Mouse (Mus musculus): ENCODE data around the gene Ppm1n. TPM values are rescaled to one million over a fixed set of nuclear protein-coding genes. Genes with fewer than 3 reads are reported as not detected.

Gene Ppm1n
- total RNA-seq, 2 experiments from 2014 or later: not detected

DNA sequence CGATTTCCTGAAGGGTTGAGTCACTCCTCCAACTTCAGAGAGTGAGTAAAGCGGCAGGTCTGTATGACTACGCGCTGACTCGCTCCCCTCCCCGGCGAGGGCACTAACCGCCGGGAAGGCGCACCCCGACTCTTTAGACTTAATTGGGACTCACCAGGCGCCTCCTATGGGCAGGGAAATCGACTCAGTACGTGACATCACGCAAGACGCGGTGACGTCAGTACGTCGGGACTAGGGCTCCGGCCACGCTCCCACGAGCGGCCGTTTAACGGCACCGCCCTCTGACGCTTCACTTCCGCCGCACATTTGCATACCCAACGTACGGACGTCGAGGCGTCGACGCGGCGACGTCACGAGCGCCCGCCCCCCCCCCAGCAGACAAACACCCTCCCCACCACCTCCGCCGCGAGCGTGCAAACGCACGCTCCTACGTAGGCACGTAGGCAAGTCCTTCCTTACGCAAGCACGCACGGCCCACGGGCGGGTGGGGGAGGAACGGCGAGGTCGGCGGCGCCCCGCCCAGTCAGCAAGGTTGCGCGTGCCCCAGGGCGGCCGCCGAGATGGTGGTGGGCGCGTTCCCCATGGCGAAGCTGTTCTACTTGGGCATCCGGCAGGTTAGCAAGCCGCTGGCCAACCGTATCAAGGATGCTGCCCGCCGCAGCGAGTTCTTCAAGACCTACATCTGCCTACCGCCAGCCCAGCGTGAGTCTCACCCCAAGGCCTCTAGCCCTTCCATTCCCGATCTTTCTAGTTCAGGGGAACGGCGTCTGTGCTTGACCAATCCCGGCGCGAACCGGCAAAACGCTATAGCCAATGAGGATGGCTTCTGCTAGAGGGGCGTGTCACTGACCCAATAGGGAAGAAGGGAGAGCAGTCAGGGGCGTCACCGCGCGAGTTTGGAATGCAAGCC is 51.7 kb downstream of the Ppm1n start, which contains the start of gene Opa3:
Gene Opa3, plus strand, starts transcription at position 452 of the 910 bp plus-strand sequence.
- ATAC-seq (replicated peaks; ENCODE audit: poor library complexity, severe bottlenecking): peak; percentile 76

- ATAC-seq (replicated peaks; ENCODE audit: poor library complexity, severe bottlenecking): 0 out of 2 replicates have a peak, but pooled peaks have one; percentile 0
These were observed 52.8 kb downstream of the Ppm1n start for GRCm38 (mm10) chr7:19226817-19227797.

Other genes starting within 250 kb of the Ppm1n start
- not detected in 2 replicates for gene Rsph6a, start 225.4 kb downstream of the Ppm1n start, total RNA-seq (2014; fragmentation: Nextera tagmentation)
- not detected in 2 replicates for gene Rsph6a, start 225.4 kb downstream of the Ppm1n start, total RNA-seq (2017)
- 2.2 and 4.9 TPM in 2 replicates for gene Dmwd, start 203.8 kb downstream of the Ppm1n start, total RNA-seq (2014; fragmentation: Nextera tagmentation)
- 0.99 and 3.4 TPM in 2 replicates for gene Dmwd, start 203.8 kb downstream of the Ppm1n start, total RNA-seq (2017)
- 0.32 TPM in 1 of 2 replicates, not detected in the other for gene Dmpk, start 196.2 kb downstream of the Ppm1n start, total RNA-seq (2014; fragmentation: Nextera tagmentation)
- gene Dmpk, start 196.2 kb downstream of the Ppm1n start, total RNA-seq (2017): 1.0 TPM in 1 of 2 replicates, not detected in the other
- 4.0 and 8.1 TPM in 2 replicates for gene Six5, start 185.5 kb downstream of the Ppm1n start, total RNA-seq (2014; fragmentation: Nextera tagmentation)
- 1.6 and 2.7 TPM in 2 replicates for gene Six5, start 185.5 kb downstream of the Ppm1n start, total RNA-seq (2017)
- gene Gm4969, start 161.7 kb downstream of the Ppm1n start, total RNA-seq (2014; fragmentation: Nextera tagmentation): 0.71 TPM in 1 of 2 replicates, not detected in the other
- 0.05 TPM in 1 of 2 replicates, not detected in the other for gene Gm4969, start 161.7 kb downstream of the Ppm1n start, total RNA-seq (2017)
- 3.1 and 4.9 TPM in 2 replicates for gene Fbxo46, start 160.2 kb downstream of the Ppm1n start, total RNA-seq (2014; fragmentation: Nextera tagmentation)
- gene Fbxo46, start 160.2 kb downstream of the Ppm1n start, total RNA-seq (2017): 4.7 and 5.4 TPM in 2 replicates
- gene Qpctl, start 130.8 kb downstream of the Ppm1n start, total RNA-seq (2014; fragmentation: Nextera tagmentation): 4.2 and 12.0 TPM in 2 replicates
- gene Qpctl, start 130.8 kb downstream of the Ppm1n start, total RNA-seq (2017): 4.9 and 5.0 TPM in 2 replicates
- 91.5 and 121 TPM in 2 replicates for gene Snrpd2, start 130.3 kb downstream of the Ppm1n start, total RNA-seq (2014; fragmentation: Nextera tagmentation)
- gene Snrpd2, start 130.3 kb downstream of the Ppm1n start, total RNA-seq (2017): 83.2 and 158 TPM in 2 replicates
- gene Gipr, start 113.9 kb downstream of the Ppm1n start, total RNA-seq (2014; fragmentation: Nextera tagmentation): not detected in 2 replicates
- gene Gipr, start 113.9 kb downstream of the Ppm1n start, total RNA-seq (2017): 0.26 TPM in 1 of 2 replicates, not detected in the other
- 4.1 and 18.1 TPM in 2 replicates for gene Eml2, start 103.6 kb downstream of the Ppm1n start, total RNA-seq (2014; fragmentation: Nextera tagmentation)
- 10.4 and 22.7 TPM in 2 replicates for gene Eml2, start 103.6 kb downstream of the Ppm1n start, total RNA-seq (2017)
- not detected in 2 replicates for gene Gpr4, start 67.5 kb downstream of the Ppm1n start, total RNA-seq (2014; fragmentation: Nextera tagmentation)
- gene Gpr4, start 67.5 kb downstream of the Ppm1n start, total RNA-seq (2017): not detected in 2 replicates
- gene Opa3, start 51.7 kb downstream of the Ppm1n start, total RNA-seq (2014; fragmentation: Nextera tagmentation): 20.7 and 35.1 TPM in 2 replicates
- 14.6 and 18.3 TPM in 2 replicates for gene Opa3, start 51.7 kb downstream of the Ppm1n start, total RNA-seq (2017)
- 60.7 and 70.5 TPM in 2 replicates for gene Vasp, start 8.2 kb downstream of the Ppm1n start, total RNA-seq (2014; fragmentation: Nextera tagmentation)
- 52.8 and 63.3 TPM in 2 replicates for gene Vasp, start 8.2 kb downstream of the Ppm1n start, total RNA-seq (2017)
- gene Rtn2, start 2.6 kb upstream of the Ppm1n start, total RNA-seq (2014; fragmentation: Nextera tagmentation): not detected in 2 replicates
- not detected in 2 replicates for gene Rtn2, start 2.6 kb upstream of the Ppm1n start, total RNA-seq (2017)
- 8.1 and 13.7 TPM in 2 replicates for gene Fosb, start 30.0 kb upstream of the Ppm1n start, total RNA-seq (2014; fragmentation: Nextera tagmentation)
- gene Fosb, start 30.0 kb upstream of the Ppm1n start, total RNA-seq (2017): 19.3 and 24.4 TPM in 2 replicates
- 12.4 and 42.8 TPM in 2 replicates for gene Ercc1, start 64.7 kb upstream of the Ppm1n start, total RNA-seq (2014; fragmentation: Nextera tagmentation)
- 29.4 and 34.9 TPM in 2 replicates for gene Ercc1, start 64.7 kb upstream of the Ppm1n start, total RNA-seq (2017)
- 20.3 and 26.1 TPM in 2 replicates for gene Cd3eap, start 79.4 kb upstream of the Ppm1n start, total RNA-seq (2014; fragmentation: Nextera tagmentation)
- gene Cd3eap, start 79.4 kb upstream of the Ppm1n start, total RNA-seq (2017): 23.2 and 39.9 TPM in 2 replicates
- gene Ppp1r13l, start 79.7 kb upstream of the Ppm1n start, total RNA-seq (2014; fragmentation: Nextera tagmentation): 1.8 and 1.9 TPM in 2 replicates
- 0.26 and 0.57 TPM in 2 replicates for gene Ppp1r13l, start 79.7 kb upstream of the Ppm1n start, total RNA-seq (2017)
- 10.7 and 26.9 TPM in 2 replicates for gene Ercc2, start 101.9 kb upstream of the Ppm1n start, total RNA-seq (2014; fragmentation: Nextera tagmentation)
- gene Ercc2, start 101.9 kb upstream of the Ppm1n start, total RNA-seq (2017): 29.8 and 31.9 TPM in 2 replicates
- gene Klc3, start 124.0 kb upstream of the Ppm1n start, total RNA-seq (2014; fragmentation: Nextera tagmentation): not detected in 2 replicates
- not detected in 2 replicates for gene Klc3, start 124.0 kb upstream of the Ppm1n start, total RNA-seq (2017)
- gene Ckm, start 124.7 kb upstream of the Ppm1n start, total RNA-seq (2014; fragmentation: Nextera tagmentation): 0.85 TPM in 1 of 2 replicates, not detected in the other
- 1.5 and 3.0 TPM in 2 replicates for gene Ckm, start 124.7 kb upstream of the Ppm1n start, total RNA-seq (2017)
- gene Mark4, start 178.8 kb upstream of the Ppm1n start, total RNA-seq (2014; fragmentation: Nextera tagmentation): 9.1 and 10.8 TPM in 2 replicates
- 2.5 and 3.8 TPM in 2 replicates for gene Mark4, start 178.8 kb upstream of the Ppm1n start, total RNA-seq (2017)
- 1.0 and 2.5 TPM in 2 replicates for gene Exoc3l2, start 183.3 kb upstream of the Ppm1n start, total RNA-seq (2014; fragmentation: Nextera tagmentation)
- 0.95 TPM in 1 of 2 replicates, not detected in the other for gene Exoc3l2, start 183.3 kb upstream of the Ppm1n start, total RNA-seq (2017)
- 3.1 and 4.5 TPM in 2 replicates for gene Bloc1s3, start 228.3 kb upstream of the Ppm1n start, total RNA-seq (2014; fragmentation: Nextera tagmentation)
- gene Bloc1s3, start 228.3 kb upstream of the Ppm1n start, total RNA-seq (2017): 0.60 and 1.0 TPM in 2 replicates
- 75.3 and 83.4 TPM in 2 replicates for gene Trappc6a, start 228.3 kb upstream of the Ppm1n start, total RNA-seq (2014; fragmentation: Nextera tagmentation)
- 28.2 and 30.6 TPM in 2 replicates for gene Trappc6a, start 228.3 kb upstream of the Ppm1n start, total RNA-seq (2017)
- not detected in 2 replicates for gene Nkpd1, start 237.8 kb upstream of the Ppm1n start, total RNA-seq (2014; fragmentation: Nextera tagmentation)
- gene Nkpd1, start 237.8 kb upstream of the Ppm1n start, total RNA-seq (2017): not detected in 2 replicates

Measured in granulocyte monocyte progenitor cell, adult 5-6 weeks (primary cell).